Mouse (Mus musculus) induced T-regulatory cell, adult 2 months (primary cell): ENCODE results near the gene Otogl.
A peak's percentile ranks its signal among the peaks of the same experiment; 100 is the strongest.

Experiments
- DNase-seq: peaks from one replicate; pipeline ENCODE4 v3.0.0-alpha.2; 2012; ENCODE audit warnings: low read depth

The Otogl gene

DNA sequence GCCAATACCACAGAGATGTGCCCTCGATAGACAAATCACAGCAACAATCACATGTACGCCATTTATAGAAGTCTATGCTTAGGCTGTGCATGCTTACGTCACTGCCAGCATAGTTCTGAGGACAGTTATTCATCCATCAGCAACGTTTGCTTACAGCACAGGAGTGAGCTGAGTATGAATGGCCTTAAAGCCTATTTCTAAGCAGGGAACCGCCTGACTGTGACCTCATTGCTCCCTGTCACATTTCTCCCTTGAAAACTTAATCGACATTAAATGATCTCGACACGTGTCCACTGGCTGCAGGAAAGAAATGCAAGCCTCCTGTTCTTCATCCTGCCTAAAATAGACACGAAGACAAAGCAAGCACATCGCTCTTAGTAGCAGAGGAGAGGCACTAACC is 5.5 kb downstream of the Otogl start:
- no peak for DNase-seq

DNA sequence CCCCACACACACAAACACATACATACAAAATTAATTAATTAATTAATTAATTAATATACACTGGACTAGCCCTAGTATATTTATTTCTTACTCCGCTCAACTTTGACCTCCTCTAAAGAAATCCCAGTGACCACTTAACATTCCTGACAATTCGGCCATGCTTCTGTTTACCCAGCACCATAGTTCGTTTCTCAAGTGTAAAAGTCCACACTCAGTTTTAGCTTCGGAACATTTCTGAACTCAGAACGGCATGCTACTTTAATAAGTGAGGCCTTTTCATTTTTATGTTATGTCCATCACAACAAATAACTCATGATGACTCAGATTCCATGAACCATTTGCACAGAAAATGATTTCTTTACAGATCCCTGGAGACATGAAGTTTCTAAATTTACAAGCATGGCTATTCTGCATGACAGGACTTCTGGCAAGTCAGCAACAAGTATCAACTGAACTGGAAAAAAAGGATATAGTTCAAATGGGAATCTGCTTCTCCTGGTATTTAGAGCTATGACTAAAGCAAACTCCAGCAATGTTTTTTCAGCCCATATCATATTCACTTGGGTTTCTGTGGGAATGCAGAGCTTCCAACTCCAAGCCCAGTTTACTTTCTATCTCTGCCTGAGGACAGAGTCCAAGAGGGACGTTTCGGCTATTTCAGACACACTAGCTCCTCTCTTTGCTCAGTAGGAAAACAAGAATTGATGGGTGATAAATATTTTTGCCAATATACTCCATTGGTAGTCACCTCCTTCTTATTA is 6.5 kb downstream of the Otogl start:
- DNase-seq: no peak

DNA sequence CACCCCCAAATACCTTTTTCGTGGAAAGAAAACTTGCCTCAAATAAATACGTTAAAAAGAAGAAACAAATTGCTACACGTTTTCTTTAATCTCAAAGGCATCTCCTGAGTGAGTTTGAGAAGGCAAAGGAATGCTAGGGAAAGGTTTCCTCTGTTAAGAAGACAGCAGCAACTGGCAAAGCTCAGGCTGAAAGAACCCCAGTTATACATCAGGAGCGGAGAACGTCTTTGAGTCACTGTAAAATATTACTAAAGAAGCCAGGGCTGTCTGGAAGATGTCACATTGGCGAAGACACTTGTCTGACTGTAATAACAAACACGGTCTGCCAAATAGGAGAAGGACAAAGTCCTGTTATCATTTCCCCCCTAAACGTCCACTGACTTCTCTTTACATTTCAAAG is 10.0 kb downstream of the Otogl start:
- no peak for DNase-seq

DNA sequence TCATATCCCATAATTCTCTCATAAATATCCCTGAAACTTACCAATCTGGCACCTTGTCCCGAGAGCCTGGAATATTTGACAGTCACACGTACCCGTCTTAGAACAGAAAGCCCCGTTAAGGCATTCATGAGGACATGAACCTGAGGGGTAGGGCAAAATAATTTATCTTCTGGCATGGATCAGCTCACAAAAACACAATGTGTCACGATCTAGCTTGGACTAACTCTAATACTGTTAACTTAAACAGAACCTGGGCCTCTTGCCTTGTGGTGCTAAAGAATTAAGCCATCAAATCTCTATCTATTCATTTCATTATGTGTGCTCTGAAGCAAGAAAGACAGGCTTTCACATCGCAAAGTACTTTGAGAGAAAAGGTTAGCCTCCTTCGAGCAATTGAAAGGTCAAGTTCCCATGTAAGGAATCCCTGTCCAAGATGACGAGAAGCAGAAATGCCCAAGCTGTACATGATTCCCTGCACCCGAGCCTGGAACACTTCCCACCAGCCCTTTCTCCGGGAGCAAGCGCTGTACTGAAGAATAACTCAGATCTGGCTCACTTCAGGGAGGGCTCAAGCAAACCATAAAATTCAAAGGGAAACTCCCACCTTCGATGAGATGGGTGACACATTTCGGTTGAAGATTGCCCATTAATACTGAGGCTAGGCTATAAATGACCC is 10.6 kb downstream of the Otogl start:
- no peak for DNase-seq

DNA sequence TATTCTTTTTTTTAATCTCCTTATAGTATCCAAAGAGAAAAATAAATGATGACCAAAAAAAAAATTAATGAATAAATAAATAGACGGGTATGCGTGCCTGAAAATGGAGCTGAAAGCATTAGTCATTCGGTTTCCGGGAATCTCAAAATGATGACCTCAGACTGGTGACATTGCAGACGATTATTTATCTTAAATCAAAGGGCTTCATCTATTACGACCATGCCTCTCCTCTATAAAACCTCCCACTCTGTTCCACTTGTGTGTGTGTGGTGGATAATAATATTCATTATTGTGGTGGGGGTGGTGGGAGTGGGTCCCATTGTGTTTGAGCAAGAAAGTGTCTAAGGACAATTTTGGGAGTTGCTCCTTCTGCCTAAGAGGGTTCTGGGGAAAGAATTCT is 12.0 kb downstream of the Otogl start:
- DNase-seq: no peak

DNA sequence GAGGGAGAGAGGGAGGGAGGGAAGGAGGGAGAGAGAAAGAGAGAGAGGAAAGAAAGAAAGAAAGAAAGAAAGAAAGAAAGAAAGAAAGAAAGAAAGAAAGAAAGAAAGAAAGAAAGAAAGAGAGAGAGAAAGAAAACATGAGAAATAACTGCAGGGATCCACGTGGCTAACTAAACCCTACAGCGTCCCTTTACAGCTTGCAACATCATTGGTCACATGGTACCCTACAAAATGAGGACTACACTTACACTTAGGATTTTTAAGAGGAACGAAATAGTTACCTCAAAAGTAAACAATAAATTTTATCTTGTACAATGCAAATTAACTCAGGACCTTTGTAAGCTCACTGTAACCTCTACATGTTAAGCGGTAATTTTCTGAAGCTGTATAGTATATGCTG is 15.8 kb downstream of the Otogl start:
- DNase-seq: no peak

DNA sequence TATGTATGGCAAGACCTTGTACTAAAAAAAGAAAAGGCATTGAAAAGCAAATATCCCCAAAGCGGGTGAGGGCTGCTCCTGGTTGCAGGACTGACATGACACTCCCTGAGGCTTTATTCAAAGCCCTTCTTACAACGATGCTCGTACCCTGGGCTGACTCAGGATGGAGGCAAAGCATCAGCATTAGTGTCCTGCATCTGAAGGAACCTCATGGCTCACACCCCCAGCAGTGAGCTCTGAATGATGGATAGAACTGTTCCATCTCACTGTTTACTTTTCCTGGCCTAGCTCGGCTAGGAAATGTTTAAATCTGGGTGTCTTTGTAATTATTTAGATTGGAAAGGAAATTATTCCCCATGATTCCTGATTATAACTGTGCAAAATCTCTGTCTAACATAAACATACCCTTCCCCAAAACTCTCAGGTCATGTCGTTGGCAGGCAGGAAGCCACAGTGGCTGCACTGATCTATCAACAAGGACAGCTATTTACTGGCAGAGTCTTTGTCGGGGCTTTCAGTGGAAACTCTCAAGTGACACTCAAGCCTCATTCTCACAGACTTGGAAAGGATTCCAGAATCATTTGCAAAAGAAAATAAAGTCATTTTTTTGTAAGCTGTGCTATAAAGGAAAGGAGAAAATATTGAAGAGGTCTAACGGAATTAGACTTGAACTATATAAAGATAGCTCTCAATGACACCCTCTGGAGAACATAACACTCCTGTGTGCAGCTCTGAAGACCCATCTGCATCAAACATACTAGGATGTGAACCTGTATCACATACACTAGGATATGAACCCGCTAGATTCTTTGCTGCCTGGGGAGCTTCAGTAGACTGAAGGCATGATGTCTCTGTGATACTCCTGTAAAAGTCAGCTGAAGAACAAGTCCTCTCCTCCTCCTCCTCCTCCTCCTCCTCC is 17.0 kb downstream of the Otogl start:
- no peak for DNase-seq

DNA sequence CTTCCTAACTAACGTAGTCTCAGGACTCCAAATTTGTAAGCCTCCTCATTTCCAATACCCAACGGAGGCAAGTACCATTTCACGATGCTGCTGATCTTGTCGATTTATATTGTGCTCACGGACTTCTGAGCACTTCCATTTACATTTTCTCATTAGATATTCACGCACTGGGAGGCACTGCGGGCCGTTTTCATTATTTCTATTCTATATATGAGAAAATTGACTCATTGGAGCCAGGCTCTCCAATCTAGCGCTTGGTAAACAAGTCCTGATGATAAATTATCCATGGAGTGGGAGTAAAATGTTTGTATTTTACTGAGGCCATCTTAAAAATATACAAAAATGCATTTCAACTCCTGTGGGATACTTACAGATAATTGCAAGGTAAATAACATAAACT is 21.5 kb downstream of the Otogl start:
- DNase-seq: no peak

DNA sequence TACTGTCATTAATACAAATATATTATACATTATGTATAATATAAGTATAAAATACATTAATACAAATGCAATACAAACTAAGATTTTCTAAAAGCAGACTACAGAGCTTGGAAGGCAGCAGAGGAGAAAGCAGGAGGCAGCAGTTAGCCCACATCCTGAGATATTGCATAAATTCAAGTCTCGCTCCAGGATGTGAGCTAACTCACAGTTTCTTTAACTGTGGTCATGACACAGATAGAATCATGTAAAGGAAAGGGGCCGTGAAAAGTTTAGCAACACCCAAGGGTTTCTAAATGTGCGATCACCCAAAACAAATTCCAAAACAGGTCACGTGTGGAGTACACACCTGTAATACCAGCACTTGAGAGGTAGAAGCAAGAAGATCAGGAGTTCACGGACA is 39.4 kb downstream of the Otogl start:
- peak; percentile 22 for DNase-seq

DNA sequence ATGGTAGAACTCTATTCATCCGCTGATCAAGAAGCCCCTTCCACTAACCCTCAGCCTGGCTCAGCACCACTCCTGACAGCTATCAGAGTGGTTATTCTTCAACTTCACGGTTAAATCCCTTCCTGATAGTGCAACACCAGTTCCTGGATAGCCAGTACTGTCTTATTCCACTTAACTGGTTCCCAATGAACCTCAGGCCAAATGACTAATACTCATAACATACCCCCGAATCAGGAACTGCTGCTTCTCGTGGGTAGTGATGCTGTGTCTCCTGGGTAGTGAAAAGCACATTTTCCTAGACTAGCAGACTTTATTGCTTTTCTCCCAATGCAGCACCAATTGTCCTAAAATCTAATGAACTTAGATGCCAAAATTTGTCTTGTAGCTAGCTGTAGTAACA is 39.8 kb downstream of the Otogl start:
- no peak for DNase-seq

DNA sequence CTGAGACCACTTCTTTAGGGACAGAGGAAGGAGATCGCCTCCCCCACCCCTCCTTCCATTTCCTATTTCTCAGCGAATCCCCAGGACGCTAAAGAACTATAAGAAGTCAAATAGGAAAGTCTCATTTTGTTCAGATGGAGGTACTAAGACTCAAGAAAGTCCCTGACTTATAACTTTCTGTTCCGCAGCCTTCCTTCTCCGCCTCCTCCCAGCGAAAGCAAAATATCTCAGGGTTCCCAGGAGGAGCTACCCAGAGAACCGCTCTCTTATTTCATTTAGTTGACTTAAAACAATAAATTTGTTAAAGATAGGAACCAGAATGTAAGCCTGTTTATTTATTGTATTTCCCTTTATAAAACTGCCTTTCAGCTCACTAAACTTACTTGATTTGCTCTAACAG is 41.4 kb downstream of the Otogl start:
- no peak for DNase-seq

DNA sequence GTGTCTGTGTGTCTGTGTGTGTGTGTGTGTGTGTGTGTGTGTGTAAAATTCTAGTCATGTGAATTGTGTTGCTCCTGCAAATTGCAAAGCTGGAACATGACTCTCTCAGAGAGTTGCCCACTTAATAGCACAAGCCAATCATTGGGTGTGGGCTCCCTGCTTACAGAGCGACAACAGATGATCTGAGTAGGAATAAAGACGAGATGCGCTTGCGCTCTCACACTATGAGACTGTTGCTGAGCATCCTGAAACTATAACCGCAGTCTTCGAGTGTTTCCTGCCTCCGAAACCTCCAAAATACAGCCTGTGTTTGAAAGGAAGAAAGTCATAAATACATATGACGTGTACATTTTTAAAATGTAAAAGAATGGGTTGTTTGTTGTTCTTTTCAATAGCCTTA is 43.0 kb downstream of the Otogl start:
- peak; percentile 57 for DNase-seq

DNA sequence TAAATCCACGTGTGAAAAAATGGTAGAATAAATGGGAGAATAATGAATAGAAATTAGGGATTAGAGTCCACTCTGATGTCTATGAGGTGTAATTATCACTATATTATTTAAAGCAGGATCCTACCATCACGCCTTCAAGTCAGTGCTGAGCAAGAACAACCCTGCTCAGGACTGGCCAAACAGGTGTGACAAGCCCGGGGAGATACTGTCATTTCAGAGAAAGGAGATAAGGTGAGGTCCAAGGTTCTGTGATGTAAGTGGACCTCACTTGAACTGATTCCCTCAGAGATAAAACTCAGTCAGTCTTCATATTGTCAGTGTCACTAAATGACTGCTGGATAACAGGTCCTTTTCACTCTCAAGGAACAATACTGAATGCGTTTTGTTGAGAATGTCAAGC is 44.5 kb downstream of the Otogl start:
- DNase-seq: no peak

DNA sequence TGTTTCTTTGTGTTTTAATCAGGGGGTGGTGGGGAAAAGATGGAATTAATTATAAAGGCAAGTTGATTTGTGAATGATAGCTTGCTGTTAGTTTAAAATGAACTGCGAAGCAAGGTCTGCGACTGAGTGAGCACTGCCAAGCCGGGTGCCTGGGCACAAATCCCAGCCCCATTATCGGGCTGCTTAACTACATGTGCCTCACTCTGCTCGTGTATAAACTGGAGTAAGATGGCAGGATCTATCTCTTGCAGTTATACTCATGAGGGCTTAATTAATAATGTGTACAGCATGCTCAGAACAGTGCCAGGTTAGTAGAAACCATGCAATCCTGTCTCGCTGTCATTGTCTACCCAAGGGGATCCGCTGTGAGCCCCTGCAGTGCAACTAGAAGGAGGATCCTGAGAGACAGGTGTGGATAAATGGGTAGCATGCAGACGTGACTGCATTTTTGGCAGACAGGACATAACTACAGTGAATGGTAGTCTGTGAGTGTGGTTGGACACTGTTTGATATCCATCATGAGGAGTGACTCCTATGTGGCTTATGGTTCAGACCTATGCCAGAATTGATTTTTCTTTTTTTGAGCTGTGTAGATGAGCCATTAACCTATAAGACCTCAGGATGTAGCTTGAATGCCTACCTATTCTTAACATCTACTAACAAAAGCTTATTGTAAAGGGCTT is 51.6 kb downstream of the Otogl start:
- DNase-seq: no peak

DNA sequence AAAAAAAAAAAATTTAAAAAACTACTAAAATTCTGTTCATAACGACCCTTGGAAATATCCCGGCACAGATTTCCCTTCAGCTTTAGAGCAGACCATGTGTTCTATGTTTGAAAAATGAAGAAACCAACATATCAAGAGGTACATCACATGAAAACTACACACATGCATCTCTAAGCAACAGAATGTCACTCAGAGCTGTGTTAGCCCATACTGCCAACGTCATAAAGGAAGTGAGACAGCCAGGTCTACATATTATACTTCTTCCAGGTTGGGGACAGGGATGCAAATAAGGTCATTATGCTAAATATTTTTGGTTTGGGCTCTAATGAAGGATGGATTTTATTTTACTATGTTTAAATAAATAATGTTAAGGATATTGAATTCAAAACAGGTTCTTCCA is 52.7 kb downstream of the Otogl start:
- no peak for DNase-seq

DNA sequence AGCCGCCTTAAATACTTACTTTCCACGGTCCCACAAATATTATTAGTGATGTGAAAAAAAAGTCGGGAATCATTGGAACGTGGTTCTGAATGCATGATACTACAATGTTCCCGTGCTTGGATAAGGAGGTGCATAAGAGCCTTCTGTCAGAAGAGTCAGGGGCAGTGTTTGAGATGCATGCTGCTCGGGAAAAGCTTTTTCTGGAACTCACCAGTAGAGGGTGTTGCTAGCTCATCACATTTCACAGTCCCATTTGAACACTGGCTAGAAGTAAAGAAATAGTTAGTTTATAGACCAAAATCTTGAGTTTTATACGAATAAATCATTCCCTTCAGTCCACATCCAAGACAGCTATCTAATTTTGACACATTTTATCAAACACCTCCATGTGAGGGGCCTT is 53.2 kb downstream of the Otogl start:
- peak; percentile 62 for DNase-seq

DNA sequence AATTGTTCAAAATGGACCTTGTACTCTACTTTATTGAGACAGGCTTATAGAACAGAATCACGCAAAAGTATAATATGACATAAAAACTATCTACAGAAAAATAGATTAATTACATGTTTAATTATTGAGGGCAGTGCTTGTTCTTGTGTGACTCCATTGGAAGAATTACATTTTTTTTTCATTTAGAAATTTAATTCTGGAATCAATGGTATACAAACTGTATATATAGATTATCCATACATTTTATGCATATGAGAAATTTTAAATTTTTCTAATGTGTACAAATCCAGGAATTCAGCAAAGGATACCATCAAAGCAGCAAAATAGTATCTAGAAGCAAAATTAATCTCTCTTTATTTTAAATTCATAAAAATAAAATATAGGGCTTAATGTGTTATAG is 67.0 kb downstream of the Otogl start:
- DNase-seq: no peak

DNA sequence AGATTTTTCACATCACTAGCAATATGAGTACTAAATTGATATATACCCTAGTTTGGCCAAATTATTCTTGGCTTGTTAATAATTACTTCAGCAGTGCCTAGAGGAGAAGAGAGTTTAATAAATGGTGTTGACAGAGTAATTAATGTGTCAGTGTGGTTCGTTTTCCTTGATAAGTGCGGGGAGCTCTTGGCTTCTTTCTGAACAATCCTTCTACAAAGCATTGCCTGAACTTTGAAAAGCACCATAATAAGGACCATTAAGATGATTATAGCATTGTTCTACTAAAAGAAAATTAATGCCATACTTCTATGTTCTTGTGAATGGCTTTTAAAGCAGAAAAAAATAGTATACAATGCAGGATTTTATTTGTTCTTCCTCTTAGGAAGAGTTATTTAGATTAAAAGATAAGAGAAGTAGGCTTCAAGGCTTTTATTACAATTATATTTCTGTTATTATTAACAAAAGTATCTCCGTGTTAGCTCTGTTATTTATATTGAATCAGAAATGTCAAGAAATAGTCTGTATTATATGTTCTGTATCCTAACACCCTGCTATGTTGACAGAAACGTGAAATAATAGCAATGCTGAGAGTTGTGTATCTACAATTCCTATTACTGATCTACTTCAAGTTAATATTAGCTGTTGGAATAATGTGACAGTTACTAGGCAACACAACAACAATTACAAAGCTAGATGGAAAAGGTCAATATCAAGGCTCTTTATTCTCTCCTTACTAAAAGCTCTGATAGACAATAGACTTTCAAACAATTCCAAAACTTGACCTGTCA is 77.3 kb downstream of the Otogl start:
- no peak for DNase-seq

DNA sequence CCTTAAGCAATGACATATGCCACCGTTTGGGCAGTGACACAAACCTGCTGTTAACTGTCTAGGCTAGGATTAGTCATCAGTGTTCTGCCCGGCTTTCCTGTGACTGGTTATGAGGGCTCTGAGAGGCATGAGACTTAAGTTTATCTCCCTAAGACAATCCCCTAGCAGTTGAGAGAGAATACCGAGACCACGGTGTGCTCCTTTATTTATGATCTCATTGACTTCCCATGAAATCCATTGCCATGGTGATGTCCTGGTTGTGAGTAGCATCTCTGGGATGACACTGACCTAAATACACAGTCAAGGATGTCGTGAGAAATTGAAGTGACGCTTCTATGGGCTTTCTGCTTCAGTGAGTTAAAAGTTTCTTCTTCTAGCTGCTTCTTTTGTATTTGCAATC is 82.8 kb downstream of the Otogl start:
- no peak for DNase-seq

DNA sequence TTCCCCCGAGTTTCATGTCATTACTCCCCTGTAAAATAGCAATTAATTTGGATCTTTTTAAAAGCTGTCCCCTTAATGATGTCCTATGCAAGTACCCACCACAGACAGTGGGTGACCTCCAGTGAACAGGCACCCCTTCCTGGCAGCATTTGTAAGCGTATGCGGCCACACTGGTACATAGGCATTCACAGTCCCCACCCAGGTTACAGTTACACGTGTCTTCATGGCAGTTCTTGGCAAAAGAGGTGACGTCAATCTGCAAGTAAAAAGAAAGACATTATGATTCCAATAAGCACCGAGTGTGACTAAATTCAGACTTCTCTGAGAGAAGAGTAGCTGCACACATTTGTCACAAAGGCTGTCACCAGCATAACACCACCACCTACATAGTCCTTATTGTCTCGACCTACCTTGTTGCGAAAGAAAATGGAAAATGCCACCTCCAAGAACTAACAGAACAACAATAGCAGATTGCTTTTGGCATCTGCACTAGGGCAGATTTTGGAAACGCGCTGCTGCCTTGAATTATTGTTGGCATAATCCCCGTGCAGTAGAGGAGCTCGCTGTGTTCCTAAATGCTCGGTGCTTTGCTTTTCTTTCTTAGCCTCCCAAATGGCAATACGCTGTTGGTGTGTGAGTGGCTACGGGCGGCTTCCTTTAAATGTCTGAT is 98.0 kb downstream of the Otogl start:
- DNase-seq: no peak
